Mouse (Mus musculus) brain, embryonic 14.5 days (tissue): Measurements from ENCODE around the gene Ksr2.
"Not testable (repeated sequence)": the region's sequence is repeated elsewhere in the genome, so short reads cannot be mapped to it uniquely, and the experiment has no call there.

Experiments
- CTCF ChIP-seq: fragments of 200-500 bp; IDR thresholded peaks from 2 replicates; pipeline ENCODE4 v1.5.1; 2012; ENCODE audit warnings: inconsistent platforms, mild to moderate bottlenecking, moderate library complexity, borderline replicate concordance; ENCODE audit not compliant: insufficient read depth, insufficient read length; ENCODE audit errors: extremely low read depth
- POLR2A ChIP-seq: fragments of 200-500 bp; IDR thresholded peaks from 2 replicates; pipeline ENCODE4 v1.6.1; 2012; ENCODE audit warnings: mild to moderate bottlenecking, inconsistent platforms, borderline replicate concordance; ENCODE audit not compliant: poor library complexity, insufficient read depth, insufficient read length, severe bottlenecking; ENCODE audit errors: extremely low read depth

GRCm38 (mm10) chr5:117623206-117623605, 209.4 kb downstream of the Ksr2 start:
- not testable (repeated sequence) for TF ChIP-seq CTCF, POLR2A
